Mouse (Mus musculus) brain, embryonic 14.5 days (tissue): ENCODE results near the gene Gm20877. TPM values are rescaled to one million over a fixed set of nuclear protein-coding genes. Genes with fewer than 3 reads are reported as not detected.
"Not testable (repeated sequence)": the region's sequence is repeated elsewhere in the genome, so short reads cannot be mapped to it uniquely, and the experiment has no call there.

Experiments used
- DNase-seq: peaks from one replicate; pipeline ENCODE4 v3.0.0-alpha.2; 2011; ENCODE audit warnings: low read depth
- polyA plus RNA-seq: library from polyadenylated mRNA; depleted of rRNA; stranded (reverse); fragments of >200 nt; gene quantifications from 2 replicates; pipeline ENCODE4 v1.2.3, GENCODE M21; 2012; rRNA removed

Gene Gm20877
- not detected in 2 replicates for polyA plus RNA-seq

DNA sequence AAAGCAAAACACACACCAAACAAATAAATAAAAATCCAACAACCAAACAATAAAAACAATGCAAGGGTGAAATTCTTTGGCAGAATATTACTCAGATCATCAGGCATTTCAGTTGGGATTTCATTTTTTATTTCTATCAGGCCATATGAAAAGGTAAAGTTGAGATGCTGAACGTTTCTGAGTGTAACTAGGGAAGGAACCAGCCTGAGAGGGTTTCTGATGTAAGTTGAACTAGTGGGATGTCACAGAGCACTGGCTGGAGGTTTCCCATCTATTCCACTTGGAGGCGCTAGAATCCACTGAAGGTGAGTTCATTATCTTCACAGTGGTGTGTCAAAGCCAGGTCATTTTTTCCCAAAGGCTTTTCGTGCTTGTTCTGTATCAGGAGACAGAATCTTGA is at the start of gene Gm20877:
TSS of gene Gm20877 (plus strand) at position 301 of the 400 bp plus-strand sequence.
- DNase-seq, result not testable (repeated sequence)
